Mouse (Mus musculus) midbrain, postnatal 0 days (tissue): ENCODE data around the gene Man1c1. TPM values are rescaled to one million over a fixed set of nuclear protein-coding genes. Genes with fewer than 3 reads are reported as not detected.

Experiments
- ATAC-seq: fragments of 200-750 bp; cut with Nextera tagmentation; 2 replicates; pipeline ENCODE4 v1.8.0; 2017; ENCODE audit warnings: moderate number of reproducible peaks, mild to moderate bottlenecking, moderate TSS enrichment, moderate library complexity; ENCODE audit not compliant: low FRiP score
- DNase-seq: peaks from one replicate; pipeline ENCODE4 v3.0.0-alpha.2; 2015; ENCODE audit warnings: low spot score
- H3K27ac ChIP-seq: fragments of 300-500 bp; sonication (generic); 2 replicates; pipeline ENCODE4 v1.5.1; 2014; ENCODE audit warnings: low read depth, mild to moderate bottlenecking, low read length, mixed read lengths
- H3K27me3 ChIP-seq: fragments of 300-500 bp; sonication (generic); 2 replicates; pipeline ENCODE4 v1.6.1; 2014; ENCODE audit warnings: low read length, control low read depth, mixed read lengths; ENCODE audit not compliant: insufficient read depth
- H3K36me3 ChIP-seq: fragments of 300-500 bp; sonication (generic); 2 replicates; pipeline ENCODE4 v1.6.1; 2014; ENCODE audit warnings: low read length, control low read depth, mixed read lengths; ENCODE audit not compliant: insufficient read depth
- H3K4me1 ChIP-seq: fragments of 300-500 bp; sonication (generic); 2 replicates; pipeline ENCODE4 v1.6.1; 2014; ENCODE audit warnings: mild to moderate bottlenecking, control low read depth, antibody characterized with exemption, low read length, mixed read lengths; ENCODE audit not compliant: insufficient read depth
- H3K4me2 ChIP-seq: fragments of 300-500 bp; sonication (generic); 2 replicates; pipeline ENCODE4 v1.6.1; 2014; ENCODE audit warnings: low read depth, mild to moderate bottlenecking, low read length, mixed read lengths; ENCODE audit not compliant: poor library complexity, severe bottlenecking
- H3K4me3 ChIP-seq: fragments of 300-500 bp; sonication (generic); 2 replicates; pipeline ENCODE4 v1.5.1; 2014; ENCODE audit warnings: low read depth, mild to moderate bottlenecking, low read length, moderate library complexity
- H3K9ac ChIP-seq: fragments of 300-500 bp; sonication (generic); replicated peaks from 2 replicates; pipeline ENCODE4 v1.6.1; 2014; ENCODE audit warnings: mild to moderate bottlenecking, low read length, moderate library complexity, mixed read lengths; ENCODE audit not compliant: poor library complexity, severe bottlenecking
- H3K9me3 ChIP-seq: fragments of 300-500 bp; sonication (generic); 2 replicates; pipeline ENCODE4 v1.6.1; 2016; ENCODE audit warnings: low read length, control low read depth
- CTCF ChIP-seq: IDR thresholded peaks from 2 replicates; pipeline ENCODE4 v1.5.1; 2016; ENCODE audit warnings: antibody characterized with exemption, mild to moderate bottlenecking
- whole genome bisulfite sequencing: fragments of 180-500 bp; shearing (Covaris S2); extraction: QIAGEN DNeasy Blood & Tissue Kit; methylation state at CpG from one replicate; pipeline ENCODE4 v1.1.7; 2014; 5-methylcytosine and 5-hydroxymethylcytosine counted together
- microRNA-seq: library from miRNA; unstranded; fragments of <30 nt; microRNA quantifications from one replicate; pipeline ENCODE4, GENCODE M21; 2016; ENCODE audit warnings: borderline number of aligned reads
- polyA plus RNA-seq: library from polyadenylated mRNA; unstranded; fragments of >200 nt; fragmentation: Nextera tagmentation; extraction: Ambion mirVana; gene quantifications from 2 replicates; pipeline ENCODE4 v1.2.1, GENCODE M21; 2015
- total RNA-seq: library from RNA; depleted of rRNA; stranded (reverse); fragments of >200 nt; gene quantifications from 2 replicates; pipeline ENCODE4 v1.2.3, GENCODE M21; 2014; rRNA removed

Man1c1 gene
- total and polyA plus RNA-seq, 2 experiments from 2014 or later: 3.4 to 28.7 TPM

GRCm38 (mm10) chr4:134511730-134512129 is 192.4 kb downstream of the Man1c1 start:
- Histone ChIP-seq H3K36me3 (peaks cover 18% of the 10 kb centered on the region), H3K4me2 (no peak overlapping the region), H3K27ac (no peak overlapping the region), H3K4me3 (no peak overlapping the region), H3K9me3 (no peaks in the 10 kb centered on the region), H3K27me3 (no peaks in the 10 kb centered on the region), H3K9ac (no peak overlapping the region), H3K4me1 (peaks cover 6% of the 10 kb centered on the region; the same call in 1 of the 2 replicates)
- 78% methylated on average over 6 of the region's 6 CpGs for WGBS
- DNase-seq (no peak), ATAC-seq (no peak)
- TF ChIP-seq CTCF: no peak

Small RNA genes lying within 50 kb of the gene (microRNA-seq; reads per million reads assigned to microRNA genes)
- not detected for gene Mir6403

Other genes with a start within 250 kb of the Man1c1 start
- 1,269 and 1,609 TPM in 2 replicates for gene Stmn1, start 236.0 kb downstream of the Man1c1 start, total RNA-seq
- 6,261 and 6,359 TPM in 2 replicates for gene Stmn1, start 236.0 kb downstream of the Man1c1 start, polyA plus RNA-seq
- 69.2 and 97.8 TPM in 2 replicates for gene Paqr7, start 207.6 kb downstream of the Man1c1 start, total RNA-seq
- gene Paqr7, start 207.6 kb downstream of the Man1c1 start, polyA plus RNA-seq: 38.9 and 41.3 TPM in 2 replicates
- 1.5 and 2.0 TPM in 2 replicates for gene Aunip, start 193.3 kb downstream of the Man1c1 start, total RNA-seq
- gene Aunip, start 193.3 kb downstream of the Man1c1 start, polyA plus RNA-seq: 0.91 and 1.3 TPM in 2 replicates
- gene Mtfr1l, start 168.9 kb downstream of the Man1c1 start, total RNA-seq: 135 and 167 TPM in 2 replicates
- 191 and 196 TPM in 2 replicates for gene Mtfr1l, start 168.9 kb downstream of the Man1c1 start, polyA plus RNA-seq
- 22.8 and 26.1 TPM in 2 replicates for gene Selenon, start 152.1 kb downstream of the Man1c1 start, total RNA-seq
- 9.1 and 9.4 TPM in 2 replicates for gene Selenon, start 152.1 kb downstream of the Man1c1 start, polyA plus RNA-seq
- 1.9 and 3.1 TPM in 2 replicates for gene Ldlrap1, start 63.7 kb upstream of the Man1c1 start, total RNA-seq
- 1.9 and 2.5 TPM in 2 replicates for gene Ldlrap1, start 63.7 kb upstream of the Man1c1 start, polyA plus RNA-seq
- gene Maco1, start 149.1 kb upstream of the Man1c1 start, total RNA-seq: 62.8 and 82.4 TPM in 2 replicates
- gene Maco1, start 149.1 kb upstream of the Man1c1 start, polyA plus RNA-seq: 69.1 and 79.1 TPM in 2 replicates
- 1.4 and 1.5 TPM in 2 replicates for gene Rhd, start 160.2 kb upstream of the Man1c1 start, total RNA-seq
- gene Rhd, start 160.2 kb upstream of the Man1c1 start, polyA plus RNA-seq: 0.98 and 1.5 TPM in 2 replicates
- 165 and 206 TPM in 2 replicates for gene Tmem50a, start 210.7 kb upstream of the Man1c1 start, total RNA-seq
- 251 and 262 TPM in 2 replicates for gene Tmem50a, start 210.7 kb upstream of the Man1c1 start, polyA plus RNA-seq
- gene Rsrp1, start 219.3 kb upstream of the Man1c1 start, total RNA-seq: 109 and 115 TPM in 2 replicates
- 319 and 323 TPM in 2 replicates for gene Rsrp1, start 219.3 kb upstream of the Man1c1 start, polyA plus RNA-seq
- gene Syf2, start 226.6 kb upstream of the Man1c1 start, total RNA-seq: 39.8 and 45.3 TPM in 2 replicates
- 69.4 and 70.7 TPM in 2 replicates for gene Syf2, start 226.6 kb upstream of the Man1c1 start, polyA plus RNA-seq